Mouse (Mus musculus) forebrain, embryonic 13.5 days (tissue): ENCODE data around the gene Kirrel2. TPM values are rescaled to one million over a fixed set of nuclear protein-coding genes. Genes with fewer than 3 reads are reported as not detected.

Experiments used
- ATAC-seq: fragments of 200-750 bp; cut with Nextera tagmentation; 2 replicates; pipeline ENCODE4 v1.8.0; 2017
- H3K27ac ChIP-seq: fragments of 300-500 bp; sonication (generic); 2 replicates; pipeline ENCODE4 v1.5.1; 2015; ENCODE audit warnings: inconsistent platforms, mild to moderate bottlenecking, moderate library complexity
- H3K27me3 ChIP-seq: fragments of 300-500 bp; sonication (generic); 2 replicates; pipeline ENCODE4 v1.6.1; 2015; ENCODE audit warnings: mild to moderate bottlenecking, inconsistent platforms
- H3K36me3 ChIP-seq: fragments of 300-500 bp; sonication (generic); 2 replicates; pipeline ENCODE4 v1.6.1; 2015; ENCODE audit warnings: mild to moderate bottlenecking, inconsistent platforms; ENCODE audit not compliant: poor library complexity, severe bottlenecking
- H3K4me1 ChIP-seq: fragments of 300-500 bp; sonication (generic); 2 replicates; pipeline ENCODE4 v1.6.1; 2015; ENCODE audit warnings: inconsistent platforms
- H3K4me2 ChIP-seq: fragments of 300-500 bp; sonication (generic); 2 replicates; pipeline ENCODE4 v1.6.1; 2015; ENCODE audit warnings: inconsistent platforms, mild to moderate bottlenecking, moderate library complexity
- H3K4me3 ChIP-seq: fragments of 300-500 bp; sonication (generic); 2 replicates; pipeline ENCODE4 v1.5.1; 2015; ENCODE audit warnings: mild to moderate bottlenecking, inconsistent platforms
- H3K9ac ChIP-seq: fragments of 300-500 bp; sonication (generic); 2 replicates; pipeline ENCODE4 v1.6.1; 2015; ENCODE audit warnings: mild to moderate bottlenecking, inconsistent platforms
- H3K9me3 ChIP-seq: fragments of 300-500 bp; sonication (generic); replicated peaks from 2 replicates; pipeline ENCODE4 v1.6.1; 2016; ENCODE audit warnings: inconsistent platforms
- WGBS: fragments of 180-500 bp; shearing (Covaris S2); methylation state at CpG from one replicate; pipeline ENCODE4 v1.1.7; 2015; 5-methylcytosine and 5-hydroxymethylcytosine counted together
- polyA plus RNA-seq: library from polyadenylated mRNA; unstranded; fragments of >200 nt; fragmentation: Nextera tagmentation; extraction: Ambion mirVana; gene quantifications from 2 replicates; pipeline ENCODE4 v1.2.1, GENCODE M21; 2015

Kirrel2 gene
- polyA plus RNA-seq, 1 experiment from 2014 or later: 0.36 TPM

DNA sequence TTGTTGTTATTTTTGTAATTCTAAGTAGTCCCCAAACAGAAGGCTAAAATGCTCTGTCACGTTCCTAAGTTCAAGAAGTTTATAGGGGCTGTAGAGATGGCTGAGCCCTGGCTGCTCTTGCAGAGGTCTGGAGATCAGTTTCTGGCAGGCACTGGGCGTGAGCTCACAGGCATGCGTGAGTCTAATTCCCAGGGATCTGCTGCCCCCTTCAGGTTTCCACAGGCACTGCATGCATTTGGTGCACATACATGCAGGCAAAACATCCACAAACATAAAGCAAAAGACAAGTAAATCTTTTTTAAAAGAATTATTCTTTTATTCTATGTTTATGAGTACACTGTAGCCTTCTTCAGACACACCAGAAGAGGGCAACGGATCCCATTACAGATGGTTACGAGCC is 14.9 kb upstream of the Kirrel2 start:
- no peak overlapping the region for H3K4me3 ChIP-seq
- H3K36me3 ChIP-seq: no peaks in the 10 kb centered on the region
- ATAC-seq: no peak
- WGBS: 49% methylated on average over 5 of the region's 5 CpGs
- H3K9ac ChIP-seq: no peak overlapping the region
- H3K27ac ChIP-seq: no peak overlapping the region
- no peak overlapping the region for H3K4me2 ChIP-seq
- peaks cover 20% of the 10 kb centered on the region for H3K27me3 ChIP-seq
- no peaks in the 10 kb centered on the region for H3K9me3 ChIP-seq
- peaks cover 2% of the 10 kb centered on the region for H3K4me1 ChIP-seq

DNA sequence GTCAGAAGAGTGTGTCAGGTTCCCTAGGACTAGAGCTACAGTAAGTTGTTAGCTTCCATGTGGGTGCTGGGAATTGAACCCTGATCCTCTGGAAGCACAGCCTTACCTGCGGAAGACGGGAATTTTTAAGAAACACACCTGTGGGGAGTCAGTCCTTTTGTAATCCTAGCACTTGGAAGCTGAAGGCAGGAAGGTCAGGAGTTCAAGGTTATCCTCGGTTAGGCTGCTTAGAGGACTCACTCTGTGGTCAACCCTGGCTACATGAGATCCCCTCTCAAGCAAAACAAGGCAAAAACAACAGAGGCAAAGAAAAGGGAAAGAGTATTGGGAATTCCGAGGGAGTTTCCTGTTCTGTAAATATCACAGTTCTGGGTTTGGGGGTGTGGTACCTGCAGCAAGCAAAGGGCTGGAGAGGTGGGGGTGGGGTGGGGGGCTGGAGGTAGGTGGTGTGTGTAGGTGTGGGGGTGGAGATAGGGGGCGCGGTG is 7.4 kb upstream of the Kirrel2 start:
- H3K27me3 ChIP-seq: peaks cover 87% of the 10 kb centered on the region
- no peaks in the 10 kb centered on the region for H3K4me1 ChIP-seq
- ATAC-seq: no peak
- no peak overlapping the region for H3K4me3 ChIP-seq
- no peaks in the 10 kb centered on the region for H3K9me3 ChIP-seq
- H3K27ac ChIP-seq: no peak overlapping the region
- no peaks in the 10 kb centered on the region for H3K36me3 ChIP-seq
- no peak overlapping the region for H3K4me2 ChIP-seq
- WGBS: 6% methylated on average over 6 of the region's 6 CpGs
- no peak overlapping the region for H3K9ac ChIP-seq

DNA sequence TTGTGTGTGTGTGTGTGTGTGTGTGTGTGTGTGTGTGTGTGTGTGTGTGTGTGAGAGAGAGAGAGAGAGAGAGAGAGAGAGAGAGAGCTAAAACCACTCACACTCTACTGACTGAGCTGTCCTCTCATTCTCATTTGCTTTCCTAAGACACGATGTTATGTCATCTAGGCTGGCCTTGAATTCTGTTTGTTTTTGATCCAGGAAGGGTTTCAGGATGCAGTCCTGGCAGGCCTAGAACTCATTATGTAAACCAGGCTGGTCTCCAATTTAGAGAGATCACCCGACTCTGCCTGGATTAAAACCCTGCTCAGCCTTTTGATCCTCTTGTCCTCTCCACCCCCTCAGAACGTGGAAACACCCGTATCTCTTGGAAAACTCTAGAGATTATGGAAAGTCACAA is 6.5 kb upstream of the Kirrel2 start:
- H3K9me3 ChIP-seq: no peaks in the 10 kb centered on the region
- ATAC-seq: no peak
- H3K9ac ChIP-seq: no peak overlapping the region
- H3K36me3 ChIP-seq: no peaks in the 10 kb centered on the region
- H3K27me3 ChIP-seq: peaks cover 96% of the 10 kb centered on the region
- H3K4me2 ChIP-seq: no peak overlapping the region
- H3K4me3 ChIP-seq: no peak overlapping the region
- H3K27ac ChIP-seq: no peak overlapping the region
- no peaks in the 10 kb centered on the region for H3K4me1 ChIP-seq
- WGBS: 8% methylated on average over 4 of the region's 4 CpGs

DNA sequence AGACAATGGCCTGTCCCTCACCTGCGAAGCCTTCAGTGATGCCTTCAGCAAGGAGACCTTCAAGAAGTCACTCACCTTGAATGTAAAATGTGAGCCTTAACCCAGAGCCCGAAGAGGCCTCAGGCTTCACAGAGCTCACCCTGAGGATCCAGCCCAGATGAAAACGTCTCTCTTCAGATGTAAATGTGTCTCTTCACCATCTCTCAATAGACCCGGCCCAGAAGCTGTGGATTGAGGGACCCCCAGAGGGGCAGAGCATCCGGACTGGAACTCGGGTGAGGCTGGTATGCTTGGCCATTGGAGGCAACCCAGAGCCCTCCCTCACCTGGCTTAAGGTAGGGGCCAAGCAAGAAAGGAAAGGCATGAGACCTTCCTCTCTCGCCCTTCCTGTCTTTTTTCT is 6.1 kb upstream of the Kirrel2 start:
- Histone ChIP-seq H3K4me3 (no peak overlapping the region), H3K9me3 (no peaks in the 10 kb centered on the region), H3K27me3 (peaks cover 99% of the 10 kb centered on the region), H3K36me3 (no peaks in the 10 kb centered on the region), H3K4me1 (peaks cover 2% of the 10 kb centered on the region), H3K27ac (no peak overlapping the region), H3K4me2 (no peak overlapping the region), H3K9ac (no peak overlapping the region)
- no peak for ATAC-seq
- 26% methylated on average over 7 of the region's 7 CpGs for WGBS

DNA sequence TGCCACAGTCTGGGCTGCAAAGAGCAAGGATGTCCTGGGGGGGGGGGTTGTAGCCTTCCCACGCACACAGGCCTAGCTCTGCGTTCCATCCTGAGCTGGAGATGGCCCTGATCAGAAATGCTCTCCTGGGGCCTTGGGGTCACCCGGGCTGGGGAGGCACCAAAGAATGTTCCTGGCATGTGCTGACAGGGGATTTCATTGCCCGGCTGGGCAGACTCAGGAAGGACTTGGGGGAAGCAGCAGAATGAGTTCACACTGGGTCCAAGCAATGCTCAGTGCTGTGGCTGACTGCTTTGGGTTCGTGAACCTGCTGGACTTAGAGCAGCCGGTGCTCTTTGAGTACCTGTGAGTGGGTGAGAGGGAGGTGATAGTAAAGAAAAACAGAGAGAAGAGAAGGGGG is 2.0 kb upstream of the Kirrel2 start:
- peaks cover 99% of the 10 kb centered on the region for H3K27me3 ChIP-seq
- H3K27ac ChIP-seq: no peak overlapping the region
- no peak overlapping the region for H3K4me3 ChIP-seq
- 26% methylated on average over 6 of the region's 6 CpGs for WGBS
- H3K4me2 ChIP-seq: no peak overlapping the region
- H3K36me3 ChIP-seq: no peaks in the 10 kb centered on the region
- no peak for ATAC-seq
- no peak overlapping the region for H3K9ac ChIP-seq
- no peaks in the 10 kb centered on the region for H3K9me3 ChIP-seq
- peaks cover 27% of the 10 kb centered on the region for H3K4me1 ChIP-seq

DNA sequence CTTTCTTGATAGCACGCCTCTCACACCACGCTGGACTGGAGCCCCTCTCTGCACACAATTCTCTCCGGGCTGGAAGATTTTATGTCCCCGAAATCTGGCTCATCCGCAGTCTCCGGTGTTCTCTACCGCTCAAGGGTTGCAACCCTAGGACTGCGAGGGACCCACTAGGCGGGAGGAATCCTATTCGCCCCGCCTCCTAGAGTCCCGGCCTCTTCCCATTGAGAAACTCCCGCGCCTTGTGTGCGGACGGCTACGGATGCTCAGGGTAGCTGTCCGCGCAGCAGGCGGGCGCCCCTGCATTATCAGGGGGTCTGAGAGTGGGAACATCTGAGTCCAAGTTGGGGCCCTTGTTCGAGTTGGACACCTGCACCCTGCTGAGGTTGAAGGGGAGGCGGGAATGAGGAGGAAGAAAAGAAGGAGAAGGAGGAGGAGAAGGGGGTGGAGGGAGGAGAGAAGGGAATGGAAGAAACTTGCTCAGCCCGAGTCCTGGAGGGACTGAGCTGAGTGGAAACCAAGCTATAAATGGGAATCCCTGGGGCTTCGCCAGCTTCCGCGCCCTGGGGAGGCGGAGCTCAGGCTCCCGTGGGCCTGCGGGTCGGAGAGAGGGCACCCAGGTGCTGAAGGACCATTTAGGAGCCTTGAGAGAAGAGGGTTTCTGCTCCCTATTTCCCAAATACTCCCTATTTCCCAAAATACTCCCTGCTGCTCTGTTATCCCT is 420 bp downstream of the Kirrel2 start:
- Histone ChIP-seq H3K9ac (peak overlapping the region; percentile 48), H3K4me3 (peak overlapping the region; percentile 27), H3K27me3 (peaks cover 99% of the 10 kb centered on the region), H3K4me2 (peak overlapping the region; percentile 54), H3K9me3 (no peaks in the 10 kb centered on the region), H3K27ac (no peak overlapping the region), H3K36me3 (no peaks in the 10 kb centered on the region), H3K4me1 (peaks cover 35% of the 10 kb centered on the region)
- WGBS: under 1% methylated on average over 31 of the region's 31 CpGs
- ATAC-seq: peak; percentile 41

DNA sequence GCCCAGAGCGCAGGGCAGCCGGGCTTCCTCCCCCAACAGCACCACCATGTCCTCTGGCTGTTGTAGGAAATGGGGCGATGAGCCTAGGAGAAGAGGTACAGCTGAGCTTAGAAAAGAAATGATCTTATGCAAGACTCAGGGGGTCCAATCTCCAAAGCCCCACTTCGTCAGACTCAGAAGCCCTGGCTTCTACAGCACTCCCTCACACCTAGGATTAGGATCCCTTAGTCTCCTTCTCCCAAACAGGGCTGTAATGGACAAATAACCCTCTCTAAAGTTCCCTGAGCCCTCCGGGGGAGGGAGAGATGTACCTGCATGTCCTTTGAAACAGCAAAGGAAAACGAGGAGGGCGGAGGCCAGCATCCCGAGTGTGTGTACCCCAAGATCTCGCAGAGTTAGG is 1.0 kb downstream of the Kirrel2 start:
- H3K9me3 ChIP-seq: no peaks in the 10 kb centered on the region
- H3K4me1 ChIP-seq: peaks cover 35% of the 10 kb centered on the region
- under 1% methylated on average over 9 of the region's 9 CpGs for WGBS
- H3K27me3 ChIP-seq: peaks cover 95% of the 10 kb centered on the region
- ATAC-seq: no peak
- H3K4me3 ChIP-seq: peak overlapping the region; percentile 27
- peak overlapping the region; percentile 48 for H3K9ac ChIP-seq
- no peak overlapping the region for H3K27ac ChIP-seq
- H3K36me3 ChIP-seq: no peaks in the 10 kb centered on the region
- H3K4me2 ChIP-seq: peak overlapping the region; percentile 54

DNA sequence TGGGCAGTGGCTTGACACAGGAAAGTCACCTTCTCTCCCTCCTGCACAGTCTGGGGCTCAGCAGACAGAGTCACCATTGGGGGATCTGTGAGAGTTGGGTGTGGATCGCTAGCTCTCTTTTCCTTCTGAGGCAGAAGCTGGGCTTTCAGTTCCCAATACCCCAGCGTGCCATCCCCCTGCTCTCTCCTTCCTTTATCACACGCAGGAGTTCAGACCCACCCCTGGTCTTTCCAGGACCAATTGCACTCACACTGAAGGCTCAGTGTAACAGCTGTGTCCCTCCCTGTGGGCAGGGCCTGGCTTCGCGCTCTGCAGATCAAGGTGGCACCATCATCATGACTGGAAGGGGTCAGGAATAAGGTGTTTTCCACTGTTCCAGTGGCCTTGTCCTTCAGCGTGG is 3.2 kb downstream of the Kirrel2 start:
- no peaks in the 10 kb centered on the region for H3K9me3 ChIP-seq
- no peak overlapping the region for H3K4me2 ChIP-seq
- no peak for ATAC-seq
- WGBS: 9% methylated on average over 6 of the region's 6 CpGs
- H3K36me3 ChIP-seq: no peaks in the 10 kb centered on the region
- peaks cover 85% of the 10 kb centered on the region for H3K27me3 ChIP-seq
- H3K4me3 ChIP-seq: no peak overlapping the region
- H3K4me1 ChIP-seq: peaks cover 35% of the 10 kb centered on the region
- H3K27ac ChIP-seq: no peak overlapping the region
- no peak overlapping the region for H3K9ac ChIP-seq

DNA sequence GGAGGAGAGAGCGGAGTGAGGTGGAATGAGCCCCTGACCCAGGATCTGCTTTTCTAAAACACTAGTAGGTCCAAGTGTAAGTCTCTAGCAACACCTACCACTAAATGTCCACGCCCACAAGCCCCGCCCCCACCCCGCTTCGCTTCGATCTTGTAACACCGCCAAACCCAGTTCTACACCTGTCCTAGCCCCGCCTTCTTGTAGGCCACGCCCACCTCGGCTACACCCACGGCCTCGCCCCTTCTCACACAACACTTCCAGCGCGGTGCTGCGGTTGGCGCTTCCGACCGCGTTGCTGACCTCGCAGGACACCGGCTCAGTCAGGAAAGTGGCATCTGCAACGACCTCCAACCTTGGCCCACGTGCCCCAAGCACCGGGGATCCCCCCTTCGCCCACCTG is 3.7 kb downstream of the Kirrel2 start:
- H3K9me3 ChIP-seq: no peaks in the 10 kb centered on the region
- no peaks in the 10 kb centered on the region for H3K36me3 ChIP-seq
- ATAC-seq: no peak
- 3% methylated on average over 25 of the region's 25 CpGs for WGBS
- H3K4me2 ChIP-seq: peak overlapping the region; percentile 10; the same call in 1 of the 2 replicates
- H3K4me3 ChIP-seq: no peak overlapping the region
- peaks cover 80% of the 10 kb centered on the region for H3K27me3 ChIP-seq
- H3K27ac ChIP-seq: no peak overlapping the region
- peaks cover 35% of the 10 kb centered on the region for H3K4me1 ChIP-seq
- no peak overlapping the region for H3K9ac ChIP-seq

DNA sequence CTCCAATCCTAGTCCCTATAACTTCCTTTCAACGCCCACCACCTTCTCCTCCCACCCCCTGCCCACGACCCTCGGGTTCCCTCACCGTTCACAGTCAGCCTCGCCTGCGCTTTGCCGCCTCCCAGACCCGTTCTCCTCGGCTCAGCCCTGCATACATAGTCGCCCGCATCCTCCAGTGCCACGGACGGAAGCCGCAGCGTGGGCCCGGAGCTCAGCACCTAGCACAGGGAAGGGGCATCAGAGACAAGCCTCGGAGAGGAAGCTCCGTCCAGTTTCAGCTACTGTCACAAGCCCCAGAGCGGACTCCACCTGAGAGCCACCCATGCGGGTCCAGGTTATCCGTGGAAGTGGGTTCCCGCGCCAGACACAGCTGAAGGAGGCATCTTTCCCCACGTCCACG is 4.2 kb downstream of the Kirrel2 start:
- no peak overlapping the region for H3K9ac ChIP-seq
- H3K27ac ChIP-seq: no peak overlapping the region
- no peak overlapping the region for H3K4me3 ChIP-seq
- no peaks in the 10 kb centered on the region for H3K9me3 ChIP-seq
- ATAC-seq: no peak
- H3K4me2 ChIP-seq: peak overlapping the region; percentile 10; the same call in 1 of the 2 replicates
- WGBS: 9% methylated on average over 25 of the region's 25 CpGs
- peaks cover 76% of the 10 kb centered on the region for H3K27me3 ChIP-seq
- no peaks in the 10 kb centered on the region for H3K36me3 ChIP-seq
- H3K4me1 ChIP-seq: peaks cover 31% of the 10 kb centered on the region

DNA sequence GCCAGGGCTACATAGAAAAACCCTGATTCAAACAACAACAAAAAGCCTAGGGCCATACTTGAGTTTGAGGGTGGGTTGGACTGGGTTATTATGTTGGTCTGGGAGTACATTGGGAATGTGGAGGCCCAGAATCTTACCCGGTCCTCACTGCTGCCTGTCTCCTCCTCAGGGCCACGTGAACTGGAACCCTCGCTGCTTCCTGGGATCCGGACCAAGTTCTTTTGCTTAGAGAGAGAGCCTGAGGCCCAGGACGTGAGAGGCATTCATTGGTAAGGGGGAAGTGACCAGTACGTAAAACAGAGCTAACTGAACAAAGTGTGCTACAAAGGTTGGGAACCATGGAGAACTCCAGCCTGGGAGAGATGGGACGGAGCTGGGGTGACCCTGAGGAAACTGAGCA is 7.2 kb downstream of the Kirrel2 start:
- Histone ChIP-seq H3K27me3 (peaks cover 45% of the 10 kb centered on the region), H3K36me3 (no peaks in the 10 kb centered on the region), H3K4me2 (no peak overlapping the region), H3K27ac (no peak overlapping the region), H3K4me1 (0 out of 2 replicates have a peak, but pooled peaks cover 14% of the 10 kb centered on the region), H3K9ac (no peak overlapping the region), H3K9me3 (no peaks in the 10 kb centered on the region), H3K4me3 (no peak overlapping the region)
- no peak for ATAC-seq
- 74% methylated on average over 7 of the region's 7 CpGs for WGBS

DNA sequence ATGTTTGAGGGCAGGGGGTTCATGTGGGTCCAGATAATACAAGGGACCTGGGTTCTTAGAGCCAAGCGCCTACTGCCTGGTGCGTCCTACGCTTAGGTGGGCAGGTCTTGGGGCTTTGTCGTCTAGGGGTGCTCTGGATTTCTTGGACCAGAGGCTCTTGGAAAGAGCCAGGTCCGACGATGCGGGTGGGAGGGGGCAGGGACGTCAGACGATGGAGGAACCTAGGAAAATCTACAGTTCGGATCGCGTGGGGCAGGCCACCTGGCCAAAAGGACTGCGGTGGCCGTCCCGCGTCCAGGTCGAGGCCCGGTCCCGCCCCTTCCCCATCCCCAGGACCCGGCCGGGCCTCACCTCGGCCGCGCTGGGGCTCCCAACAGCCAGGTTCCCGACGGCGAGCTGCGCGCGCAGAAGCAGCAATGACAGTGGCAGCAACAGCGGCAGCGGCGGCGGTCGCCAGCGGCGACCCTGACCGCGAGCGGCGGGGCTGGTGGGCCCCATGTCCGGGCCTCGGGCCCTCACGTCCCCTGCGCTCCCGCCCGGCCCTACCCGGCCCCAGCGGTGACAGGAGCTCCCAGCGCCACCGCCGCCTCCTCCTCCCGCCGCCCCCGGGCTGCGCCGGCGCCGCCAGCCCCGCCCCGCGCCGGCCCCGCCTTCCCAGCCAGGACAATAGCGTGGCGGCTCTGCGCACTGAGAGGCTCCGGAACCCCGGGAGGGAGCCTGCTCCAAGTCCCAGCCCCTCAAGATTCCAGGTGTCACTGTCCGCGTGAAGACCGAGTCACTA is 12.3 kb downstream of the Kirrel2 start, which contains the start of gene Aplp1:
Gene Aplp1, minus strand, starts transcription at position 565 of the 781 bp plus-strand sequence.
- peak; percentile 84 for ATAC-seq
- no peaks in the 10 kb centered on the region for H3K9me3 ChIP-seq
- peaks cover 21% of the 10 kb centered on the region for H3K4me1 ChIP-seq
- H3K4me2 ChIP-seq: peak within 1 kb of the TSS; percentile 86
- H3K4me3 ChIP-seq: peak within 1 kb of the TSS; percentile 67
- H3K9ac ChIP-seq: peak within 1 kb of the TSS; percentile 92
- peaks cover 33% of the 10 kb centered on the region for H3K36me3 ChIP-seq
- peak within 1 kb of the TSS; percentile 92 for H3K27ac ChIP-seq
- WGBS: under 1% methylated on average over 64 of the region's 72 CpGs
- 0 out of 2 replicates have a peak, but pooled peaks cover 2% of the 10 kb centered on the region for H3K27me3 ChIP-seq
